Mouse (Mus musculus) kidney, adult 2 months (tissue): Measurements from ENCODE around the gene Tex21. TPM values are rescaled to one million over a fixed set of nuclear protein-coding genes. Genes with fewer than 3 reads are reported as not detected.
"Not testable (repeated sequence)": the region's sequence is repeated elsewhere in the genome, so short reads cannot be mapped to it uniquely, and the experiment has no call there.

Source experiments
- DNase-seq: peaks from one replicate; pipeline ENCODE4 v3.0.0; 2021
- H3K27ac ChIP-seq: fragments of 200-500 bp; 2 replicates; pipeline ENCODE4 v1.5.1; 2012; ENCODE audit warnings: low read depth, low read length, control low read depth, inconsistent platforms; ENCODE audit not compliant: insufficient read depth
- H3K27me3 ChIP-seq: fragments of 200-500 bp; replicated peaks from 2 replicates; pipeline ENCODE4 v1.6.1; 2012; ENCODE audit warnings: mild to moderate bottlenecking, moderate library complexity, low read length, inconsistent platforms; ENCODE audit not compliant: control insufficient read depth, insufficient read depth
- H3K36me3 ChIP-seq: fragments of 200-500 bp; 2 replicates; pipeline ENCODE4 v1.6.1; 2012; ENCODE audit warnings: mild to moderate bottlenecking, moderate library complexity, low read length, inconsistent platforms; ENCODE audit not compliant: control insufficient read depth, insufficient read depth
- H3K4me1 ChIP-seq: fragments of 200-500 bp; 2 replicates; pipeline ENCODE4 v1.6.1; 2011; ENCODE audit warnings: low read length; ENCODE audit not compliant: control insufficient read depth, insufficient read depth
- H3K4me3 ChIP-seq: fragments of 200-500 bp; 2 replicates; pipeline ENCODE4 v1.5.1; 2011; ENCODE audit warnings: mild to moderate bottlenecking, low read depth, low read length, control low read depth; ENCODE audit not compliant: insufficient read depth
- CTCF ChIP-seq: fragments of 200-500 bp; conservative IDR thresholded peaks from 2 replicates; pipeline ENCODE4 v1.5.1; 2011; ENCODE audit warnings: low read depth, mild to moderate bottlenecking, control low read depth, low read length, moderate library complexity, mixed read lengths; ENCODE audit not compliant: insufficient read depth, insufficient read length
- POLR2A ChIP-seq: fragments of 200-500 bp; IDR thresholded peaks from one replicate; pipeline ENCODE4 v1.6.1; 2011; ENCODE audit warnings: low read depth, low read length, control low read depth
- WGBS: fragments of 180-500 bp; shearing (Covaris S2); methylation state at CpG from one replicate; pipeline ENCODE4 v1.1.7; 2018; 5-methylcytosine and 5-hydroxymethylcytosine counted together
- polyA plus RNA-seq: library from polyadenylated mRNA; depleted of rRNA; stranded (reverse); fragments of >200 nt; gene quantifications from 2 replicates; pipeline ENCODE4 v1.2.3, GENCODE M21; 2012

Gene Tex21
- polyA plus RNA-seq, 1 experiment: 0.11 TPM

DNA sequence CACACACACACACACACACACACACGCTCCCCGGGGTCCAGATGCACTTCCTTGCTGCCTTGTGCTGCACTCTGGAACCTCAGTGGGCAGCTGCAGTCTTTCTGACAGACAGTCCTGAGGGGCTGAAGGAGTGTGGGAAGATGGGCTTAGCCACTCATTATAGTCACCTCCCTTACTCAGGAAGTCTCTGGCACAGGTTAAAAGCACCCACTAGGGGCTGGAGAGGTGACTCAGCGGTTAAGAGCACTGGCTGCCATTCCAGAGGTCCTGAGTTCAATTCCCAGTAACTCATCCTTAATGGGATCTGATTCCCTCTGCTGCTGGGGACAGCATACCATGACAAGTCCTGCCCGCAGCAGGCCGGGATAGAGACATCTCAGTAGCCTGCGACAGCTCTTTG, 15.9 kb downstream of the Tex21 start:
- no peak for DNase-seq
- H3K36me3 ChIP-seq: no peaks in the 10 kb centered on the region
- no peaks in the 10 kb centered on the region for H3K27me3 ChIP-seq
- H3K27ac ChIP-seq: no peak overlapping the region
- WGBS: 71% methylated on average over 6 of the region's 6 CpGs
- peaks cover 5% of the 10 kb centered on the region; the same call in 1 of the 2 replicates for H3K4me1 ChIP-seq
- H3K4me3 ChIP-seq: no peak overlapping the region
- no peak for TF ChIP-seq CTCF
- no peak for TF ChIP-seq POLR2A

DNA sequence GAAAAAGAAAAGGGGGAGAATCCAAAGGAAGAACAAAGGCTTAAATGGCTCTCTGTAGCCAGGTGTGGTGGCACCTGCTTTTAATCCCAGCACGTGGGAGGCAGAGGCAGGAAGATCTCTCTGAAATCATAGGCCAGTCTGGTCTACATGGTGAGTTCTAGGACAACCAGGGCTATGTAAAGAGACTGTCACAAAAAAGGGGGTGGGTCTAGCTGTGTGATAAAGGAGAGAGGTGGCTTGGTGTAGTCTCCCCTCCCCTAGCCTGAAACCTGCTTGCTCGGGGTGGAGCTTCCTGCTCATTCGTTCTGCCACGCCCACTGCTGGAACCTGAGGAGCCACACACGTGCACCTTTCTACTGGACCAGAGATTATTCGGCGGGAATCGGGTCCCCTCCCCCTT, 24.4 kb downstream of the Tex21 start:
- WGBS: 53% methylated on average over 4 of the region's 8 CpGs

DNA sequence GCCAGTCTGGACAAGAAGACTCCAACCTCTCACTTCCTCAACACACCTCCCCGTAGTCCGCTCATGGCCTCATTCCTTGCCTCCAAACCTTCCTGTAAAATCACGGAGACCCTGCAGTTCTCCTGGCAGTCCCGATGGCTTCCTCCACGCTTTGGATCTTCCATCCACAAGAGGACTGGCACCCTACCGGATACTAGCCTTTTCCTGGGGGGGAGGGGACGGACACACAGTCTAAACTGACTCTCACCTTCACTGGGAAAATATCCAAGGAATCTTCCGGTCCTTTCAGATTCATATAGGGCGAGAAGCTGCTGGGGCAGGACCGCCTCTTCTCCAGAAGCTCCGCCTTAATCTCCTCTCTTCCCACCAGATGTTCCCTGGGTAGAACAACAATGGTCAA, 29.8 kb downstream of the Tex21 start:
- Histone ChIP-seq H3K27ac (no peak overlapping the region), H3K4me1 (no peaks in the 10 kb centered on the region), H3K4me3 (no peak overlapping the region), H3K27me3 (no peaks in the 10 kb centered on the region), H3K36me3 (no peaks in the 10 kb centered on the region)
- 81% methylated on average over 11 of the region's 11 CpGs for WGBS
- no peak for DNase-seq
- TF ChIP-seq CTCF (no peak), POLR2A (no peak)

More for the DNA sequence above, 24.4 kb downstream of the Tex21 start:
- H3K27me3 ChIP-seq, H3K27ac ChIP-seq, H3K4me1 ChIP-seq, H3K4me3 ChIP-seq, H3K36me3 ChIP-seq, DNase-seq: not testable (repeated sequence)

DNA sequence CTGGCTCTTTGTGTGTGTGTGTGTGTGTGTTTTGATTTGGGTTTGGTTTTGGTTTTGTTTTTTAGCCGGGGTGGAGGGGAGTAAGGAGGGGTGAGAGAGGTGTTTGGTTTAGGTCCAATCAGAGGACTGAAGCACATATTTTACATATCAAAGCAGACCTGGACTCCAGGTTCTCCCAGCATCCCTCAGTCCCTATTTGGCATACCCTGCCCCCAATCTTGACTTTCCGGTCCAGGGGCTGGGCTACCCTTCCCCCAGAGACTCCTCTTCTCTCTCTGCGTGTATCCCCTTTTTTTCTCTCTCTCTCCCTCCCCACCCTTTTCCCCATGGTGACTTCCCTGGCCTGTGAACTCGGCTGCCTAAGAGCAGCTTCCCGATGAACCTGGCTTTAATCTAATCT, 31.4 kb downstream of the Tex21 start:
- Histone ChIP-seq H3K4me1 (no peaks in the 10 kb centered on the region), H3K4me3 (no peak overlapping the region), H3K27ac (no peak overlapping the region), H3K36me3 (no peaks in the 10 kb centered on the region), H3K27me3 (no peaks in the 10 kb centered on the region)
- TF ChIP-seq POLR2A (no peak), CTCF (no peak)
- WGBS: 40% methylated on average over 5 of the region's 5 CpGs
- DNase-seq: no peak

DNA sequence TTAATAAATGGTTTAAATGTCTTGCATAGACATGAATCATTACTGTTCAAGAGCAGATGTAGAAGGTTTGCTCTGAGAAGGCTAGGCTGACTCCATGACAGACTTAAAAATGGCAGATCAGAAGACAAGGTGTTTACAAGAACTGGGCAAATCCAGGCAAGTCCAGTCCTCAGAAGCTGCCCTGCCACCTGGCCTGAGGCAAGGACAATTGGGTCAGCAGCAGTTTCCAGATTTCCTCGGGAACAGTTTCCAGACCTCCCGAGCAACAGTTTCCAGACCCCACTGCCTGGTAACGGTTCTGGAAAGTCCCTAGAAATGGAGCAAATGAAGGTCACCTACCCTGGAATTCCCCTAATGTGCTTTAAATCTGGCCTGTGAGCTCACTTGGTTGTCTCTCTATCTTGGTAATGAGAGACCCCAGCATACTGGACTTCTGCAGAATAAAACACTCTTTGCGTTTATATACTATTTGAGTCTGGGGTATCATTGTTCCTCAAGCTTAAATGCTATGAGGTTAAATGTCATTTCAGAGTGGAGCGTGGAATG, 37.0 kb downstream of the Tex21 start:
- 89% methylated on average over 5 of the region's 5 CpGs for WGBS
- H3K27ac ChIP-seq: no peak overlapping the region
- H3K27me3 ChIP-seq: no peaks in the 10 kb centered on the region
- no peaks in the 10 kb centered on the region for H3K36me3 ChIP-seq
- no peak overlapping the region for H3K4me3 ChIP-seq
- TF ChIP-seq POLR2A (no peak), CTCF (no peak)
- no peak for DNase-seq
- no peaks in the 10 kb centered on the region for H3K4me1 ChIP-seq

DNA sequence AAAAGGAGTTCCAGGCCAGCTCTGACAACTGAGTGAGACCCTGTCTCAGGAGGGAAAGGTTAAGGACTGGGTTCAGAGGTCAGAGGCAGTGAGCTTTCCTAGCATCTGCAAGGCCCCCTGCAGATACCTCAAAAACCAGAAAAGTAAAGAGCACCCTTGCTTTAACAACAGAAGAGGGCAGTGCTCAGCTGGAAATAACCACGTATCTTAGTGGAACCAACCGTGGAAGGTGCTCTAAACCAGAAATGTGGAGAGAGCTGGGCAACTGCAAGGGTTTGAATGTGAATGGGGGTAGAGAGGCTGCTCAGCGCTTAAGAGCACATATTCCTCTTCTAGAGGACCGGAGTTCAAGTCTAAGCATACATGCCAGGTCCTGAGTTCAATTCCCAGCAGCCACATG, 46.2 kb downstream of the Tex21 start:
- no peaks in the 10 kb centered on the region for H3K27me3 ChIP-seq
- H3K36me3 ChIP-seq: no peaks in the 10 kb centered on the region
- H3K27ac ChIP-seq: no peak overlapping the region
- 0 out of 2 replicates have a peak, but pooled peaks have one; percentile 10 for TF ChIP-seq CTCF
- no peak for TF ChIP-seq POLR2A
- DNase-seq: peak; percentile 20
- 78% methylated on average over 4 of the region's 4 CpGs for WGBS
- H3K4me3 ChIP-seq: no peak overlapping the region
- H3K4me1 ChIP-seq: no peaks in the 10 kb centered on the region

DNA sequence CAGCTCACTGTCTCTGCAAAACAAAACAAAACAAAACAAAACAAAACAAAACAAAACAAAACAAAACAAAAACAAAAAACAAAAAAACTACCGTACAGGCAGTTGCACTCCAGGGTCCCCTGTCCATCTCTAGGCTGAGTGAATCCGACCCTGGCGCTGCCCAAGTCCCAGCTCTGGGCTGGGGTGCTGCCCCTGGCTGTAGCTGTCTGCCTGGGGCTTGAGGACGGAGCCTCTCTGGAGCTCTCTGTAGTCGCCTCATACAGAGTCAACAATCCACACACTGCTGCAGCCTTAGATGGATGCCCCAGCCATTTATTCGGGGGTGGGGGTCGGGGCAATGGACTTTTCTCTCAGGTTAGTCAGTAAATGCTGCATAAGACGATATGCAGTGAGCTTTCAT, 49.5 kb downstream of the Tex21 start:
- WGBS: 55% methylated on average over 8 of the region's 8 CpGs
- no peak overlapping the region for H3K27ac ChIP-seq
- no peak for DNase-seq
- TF ChIP-seq POLR2A (no peak), CTCF (no peak)
- H3K4me3 ChIP-seq: no peak overlapping the region
- no peaks in the 10 kb centered on the region for H3K36me3 ChIP-seq
- H3K27me3 ChIP-seq: no peaks in the 10 kb centered on the region
- no peaks in the 10 kb centered on the region for H3K4me1 ChIP-seq

DNA sequence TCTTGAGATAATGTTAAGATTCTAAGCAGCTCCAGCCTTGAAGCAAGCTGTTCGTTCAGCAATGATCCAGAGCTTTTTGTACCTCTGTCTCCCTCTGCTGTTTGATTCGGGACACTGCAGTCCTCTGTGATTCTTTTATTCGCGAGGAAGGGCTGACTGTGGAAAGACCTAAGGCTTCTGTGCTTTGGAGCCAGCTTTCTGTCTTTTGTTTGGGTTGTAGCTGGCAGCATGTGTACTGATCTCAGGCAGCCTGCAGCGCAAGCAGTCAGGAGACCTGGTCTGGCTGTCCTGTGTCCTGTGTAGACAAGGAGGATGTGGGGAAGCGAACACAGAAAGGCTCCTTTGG, 49.9 kb downstream of the Tex21 start:
- TF ChIP-seq POLR2A (no peak), CTCF (peak; percentile 71)
- no peaks in the 10 kb centered on the region for H3K36me3 ChIP-seq
- H3K27me3 ChIP-seq: no peaks in the 10 kb centered on the region
- 14% methylated on average over 6 of the region's 6 CpGs for WGBS
- H3K4me1 ChIP-seq: no peaks in the 10 kb centered on the region
- peak; percentile 83 for DNase-seq
- H3K27ac ChIP-seq: no peak overlapping the region
- no peak overlapping the region for H3K4me3 ChIP-seq
